Mouse (Mus musculus): ENCODE measurements around the gene Adam12. TPM values are rescaled to one million over a fixed set of nuclear protein-coding genes. Genes with fewer than 3 reads are reported as not detected.

The Adam12 gene
- polyA plus RNA-seq, 1 experiment from 2014 or later = 7.3 TPM

- no peak overlapping the region for H3K27ac ChIP-seq
- WGBS = 82% methylated on average over 9 of the region's 9 CpGs
- H3K9me3 ChIP-seq = no peaks in the 10 kb centered on the region; the same call in 1 of the 2 replicates
- H3K9ac ChIP-seq = no peak overlapping the region
- no peak for ATAC-seq (ENCODE audit: low FRiP score, low read depth)
- H3K27me3 ChIP-seq = no peaks in the 10 kb centered on the region
- H3K4me3 ChIP-seq = no peak overlapping the region
- H3K36me3 ChIP-seq = no peaks in the 10 kb centered on the region
- no peak overlapping the region for H3K4me2 ChIP-seq (replicated peaks)
- H3K4me1 ChIP-seq = peaks cover 15% of the 10 kb centered on the region
Observed at GRCm38 (mm10) chr7:134144111-134144510, 87.8 kb downstream of the Adam12 start.

DNA sequence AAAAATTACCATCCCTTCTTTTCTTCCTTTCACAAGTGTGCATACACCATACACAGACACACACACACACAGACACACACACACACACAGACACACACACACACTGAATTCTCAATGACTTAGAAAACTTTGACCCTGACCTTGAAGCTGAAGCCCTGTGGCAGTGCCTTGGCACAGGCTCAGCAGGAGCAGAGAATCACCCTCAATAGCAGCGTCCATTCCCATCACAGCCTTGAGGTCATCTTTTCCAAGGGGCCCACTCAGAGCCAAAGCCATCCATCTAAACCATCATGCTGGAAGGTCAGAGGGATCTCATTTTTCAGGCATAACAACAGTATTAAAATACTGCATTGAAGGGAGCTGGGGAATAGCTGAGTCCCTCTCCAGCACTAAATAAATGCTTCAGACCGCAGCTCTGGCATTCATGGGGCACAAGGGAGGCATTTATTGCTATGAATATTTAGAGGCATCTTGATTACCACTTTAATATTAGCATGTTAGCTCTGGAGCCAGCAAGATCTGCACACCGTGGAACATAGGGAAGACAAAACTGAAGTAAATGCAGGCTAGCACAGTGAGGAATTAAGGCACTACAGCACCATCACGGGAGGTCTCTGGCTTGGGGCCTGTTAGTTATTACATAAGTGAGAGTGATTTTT lies 92.5 kb downstream of the Adam12 start:
- no peaks in the 10 kb centered on the region; the same call in 1 of the 2 replicates for H3K9me3 ChIP-seq
- no peak overlapping the region for H3K9ac ChIP-seq
- H3K4me1 ChIP-seq = peaks cover 10% of the 10 kb centered on the region; the same call in 1 of the 2 replicates
- no peak overlapping the region for H3K27ac ChIP-seq
- peak; percentile 78 for ATAC-seq (ENCODE audit: low FRiP score, low read depth)
- H3K36me3 ChIP-seq = peaks cover 3% of the 10 kb centered on the region; the same call in 1 of the 2 replicates
- H3K4me3 ChIP-seq = no peak overlapping the region
- no peak overlapping the region for H3K4me2 ChIP-seq (replicated peaks)
- WGBS = 47% methylated on average over 4 of the region's 4 CpGs
- H3K27me3 ChIP-seq = no peaks in the 10 kb centered on the region

DNA sequence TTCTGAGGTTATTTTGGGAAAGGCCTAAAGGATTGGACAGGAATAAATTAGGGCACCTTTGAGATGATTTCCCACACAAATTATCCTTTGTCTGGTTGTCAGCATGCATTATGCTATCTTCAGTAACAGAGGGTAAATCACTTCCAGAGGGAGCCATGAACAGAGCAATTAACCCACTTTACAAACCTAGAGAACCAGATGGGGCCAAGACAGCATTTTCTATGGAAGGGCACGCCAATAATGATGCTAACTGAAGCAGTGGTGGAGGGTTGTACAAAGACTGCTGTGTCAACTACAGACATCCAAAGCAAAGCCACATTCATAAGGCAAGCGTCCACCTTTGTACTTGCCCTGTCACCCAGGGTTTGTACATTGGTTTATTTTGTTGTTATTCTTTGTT lies 99.6 kb downstream of the Adam12 start:
- 34% methylated on average over 2 of the region's 2 CpGs for WGBS
- peaks cover 3% of the 10 kb centered on the region; the same call in 1 of the 2 replicates for H3K36me3 ChIP-seq
- ATAC-seq (ENCODE audit: low FRiP score, low read depth) = no peak
- H3K27ac ChIP-seq = no peak overlapping the region
- H3K4me3 ChIP-seq = no peak overlapping the region
- no peaks in the 10 kb centered on the region for H3K9me3 ChIP-seq
- no peak overlapping the region for H3K9ac ChIP-seq
- H3K4me2 ChIP-seq (replicated peaks) = no peak overlapping the region
- peaks cover 11% of the 10 kb centered on the region; the same call in 1 of the 2 replicates for H3K4me1 ChIP-seq
- H3K27me3 ChIP-seq = no peaks in the 10 kb centered on the region

- Histone ChIP-seq H3K36me3 (no peaks in the 10 kb centered on the region), H3K27ac (no peak overlapping the region), H3K27me3 (no peaks in the 10 kb centered on the region), H3K4me3 (no peak overlapping the region), H3K4me1 (peaks cover 11% of the 10 kb centered on the region; the same call in 1 of the 2 replicates), H3K4me2 (replicated peaks) (no peak overlapping the region), H3K9me3 (no peaks in the 10 kb centered on the region), H3K9ac (no peak overlapping the region)
- no peak for ATAC-seq (ENCODE audit: low FRiP score, low read depth)
- 80% methylated on average over 5 of the region's 5 CpGs for WGBS
Observed at GRCm38 (mm10) chr7:134128087-134128522, 103.8 kb downstream of the Adam12 start.

DNA sequence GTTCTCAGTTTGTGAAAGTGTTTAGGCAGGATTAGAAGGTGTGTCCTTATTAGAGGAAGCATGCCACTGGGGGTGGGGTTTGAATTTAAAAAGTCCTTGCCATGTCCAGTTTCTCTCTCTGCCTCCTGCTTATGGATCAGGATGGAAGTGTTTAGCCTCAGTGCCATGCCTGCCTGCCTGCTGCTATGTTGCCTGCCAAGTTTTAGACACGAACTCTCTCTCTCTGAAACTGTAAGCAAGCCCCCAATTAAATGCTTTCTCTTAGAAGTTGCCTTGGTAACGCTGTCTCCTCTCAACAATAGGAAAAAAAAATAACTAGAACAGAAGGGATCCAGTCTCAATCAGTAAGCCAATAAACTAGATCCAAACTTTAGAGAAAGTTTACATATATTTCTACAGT lies 110.5 kb downstream of the Adam12 start:
- ATAC-seq (ENCODE audit: low FRiP score, low read depth) = no peak
- Histone ChIP-seq H3K4me1 (no peaks in the 10 kb centered on the region), H3K27ac (no peak overlapping the region), H3K4me2 (replicated peaks) (no peak overlapping the region), H3K4me3 (no peak overlapping the region), H3K36me3 (no peaks in the 10 kb centered on the region), H3K9me3 (peaks cover 6% of the 10 kb centered on the region; the same call in 1 of the 2 replicates), H3K27me3 (no peaks in the 10 kb centered on the region), H3K9ac (no peak overlapping the region)
- WGBS = 42% methylated on average over 2 of the region's 2 CpGs

DNA sequence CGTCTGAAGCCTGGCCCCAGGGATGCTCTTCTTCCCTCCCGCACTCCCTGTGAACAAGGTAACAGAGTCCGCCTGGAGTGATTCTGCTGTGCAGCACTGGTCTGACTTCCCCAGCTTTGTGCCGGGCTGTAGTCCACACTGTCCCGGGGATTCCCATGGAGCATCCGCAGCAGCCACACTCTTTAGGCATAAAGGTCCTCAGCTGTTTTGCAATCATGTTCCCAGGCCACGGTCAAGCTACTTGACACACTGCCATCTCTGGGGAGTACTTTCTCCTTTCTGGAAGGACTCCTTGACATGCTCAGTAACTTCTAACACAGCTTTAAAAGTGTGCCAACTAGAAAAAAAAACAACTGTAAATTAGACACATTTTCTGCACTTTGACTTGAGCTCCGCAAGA lies 116.5 kb downstream of the Adam12 start:
- H3K4me3 ChIP-seq = no peak overlapping the region
- no peaks in the 10 kb centered on the region for H3K36me3 ChIP-seq
- H3K27me3 ChIP-seq = no peaks in the 10 kb centered on the region
- H3K9me3 ChIP-seq = peaks cover 6% of the 10 kb centered on the region; the same call in 1 of the 2 replicates
- no peak overlapping the region for H3K4me2 ChIP-seq (replicated peaks)
- no peak for ATAC-seq (ENCODE audit: low FRiP score, low read depth)
- H3K27ac ChIP-seq = no peak overlapping the region
- 87% methylated on average over 8 of the region's 8 CpGs for WGBS
- no peaks in the 10 kb centered on the region for H3K4me1 ChIP-seq
- H3K9ac ChIP-seq = no peak overlapping the region

GRCm38 (mm10) chr7:134114311-134115188 lies 117.4 kb downstream of the Adam12 start:
- H3K4me1 ChIP-seq = no peaks in the 10 kb centered on the region
- H3K4me3 ChIP-seq = no peak overlapping the region
- no peak overlapping the region for H3K4me2 ChIP-seq (replicated peaks)
- H3K27ac ChIP-seq = no peak overlapping the region
- ATAC-seq (ENCODE audit: low FRiP score, low read depth) = no peak
- H3K27me3 ChIP-seq = no peaks in the 10 kb centered on the region
- WGBS = 77% methylated on average over 9 of the region's 9 CpGs
- peaks cover 6% of the 10 kb centered on the region; the same call in 1 of the 2 replicates for H3K9me3 ChIP-seq
- H3K9ac ChIP-seq = no peak overlapping the region
- no peaks in the 10 kb centered on the region for H3K36me3 ChIP-seq

DNA sequence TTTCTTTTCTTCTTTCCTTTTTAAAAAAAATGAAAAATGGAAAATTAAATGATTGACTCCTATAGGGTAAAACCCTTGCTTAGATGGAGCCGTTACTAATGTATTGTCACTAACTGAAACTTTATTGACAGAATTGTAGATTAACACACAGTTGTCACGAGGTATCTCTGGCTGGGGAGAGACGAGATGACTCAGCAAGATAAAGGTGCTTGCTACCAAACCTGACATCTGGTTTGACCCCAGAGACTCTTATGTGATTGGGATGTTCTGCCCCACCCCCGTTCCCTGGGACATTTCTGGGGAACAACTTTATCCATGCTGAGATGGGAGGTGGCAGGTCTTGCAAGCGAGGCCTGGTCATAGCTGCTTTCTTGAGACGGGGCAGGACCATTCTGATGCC lies 118.1 kb downstream of the Adam12 start:
- Histone ChIP-seq H3K36me3 (no peaks in the 10 kb centered on the region), H3K4me2 (replicated peaks) (no peak overlapping the region), H3K27me3 (no peaks in the 10 kb centered on the region), H3K4me3 (no peak overlapping the region), H3K9ac (no peak overlapping the region), H3K27ac (no peak overlapping the region), H3K4me1 (no peaks in the 10 kb centered on the region), H3K9me3 (peaks cover 6% of the 10 kb centered on the region; the same call in 1 of the 2 replicates)
- WGBS = 61% methylated on average over 6 of the region's 6 CpGs
- no peak for ATAC-seq (ENCODE audit: low FRiP score, low read depth)

DNA sequence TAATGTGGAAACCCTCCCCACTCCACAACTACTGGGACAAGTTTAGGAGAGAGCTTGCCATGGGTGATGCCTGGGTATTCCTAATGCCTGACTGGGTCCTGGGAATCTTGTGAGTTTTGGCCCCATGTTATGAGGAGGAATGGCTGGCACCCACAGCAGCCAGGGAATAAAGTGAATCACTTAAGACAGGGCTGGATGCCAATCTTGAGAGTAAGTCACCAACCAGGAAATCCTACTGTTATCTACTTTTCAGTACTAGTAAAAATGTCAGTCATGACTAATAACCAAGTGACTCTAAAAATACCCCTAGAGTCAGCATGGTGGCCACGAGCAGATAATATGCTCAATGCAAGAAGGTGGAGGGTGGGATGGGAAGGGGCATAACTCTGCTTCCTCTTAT lies 121.8 kb downstream of the Adam12 start:
- H3K4me2 ChIP-seq (replicated peaks) = no peak overlapping the region
- H3K4me1 ChIP-seq = no peaks in the 10 kb centered on the region
- no peaks in the 10 kb centered on the region for H3K36me3 ChIP-seq
- WGBS = 78% methylated on average over 1 of the region's 1 CpGs
- ATAC-seq (ENCODE audit: low FRiP score, low read depth) = no peak
- no peak overlapping the region for H3K27ac ChIP-seq
- no peak overlapping the region for H3K9ac ChIP-seq
- no peaks in the 10 kb centered on the region for H3K9me3 ChIP-seq
- no peaks in the 10 kb centered on the region for H3K27me3 ChIP-seq
- no peak overlapping the region for H3K4me3 ChIP-seq

DNA sequence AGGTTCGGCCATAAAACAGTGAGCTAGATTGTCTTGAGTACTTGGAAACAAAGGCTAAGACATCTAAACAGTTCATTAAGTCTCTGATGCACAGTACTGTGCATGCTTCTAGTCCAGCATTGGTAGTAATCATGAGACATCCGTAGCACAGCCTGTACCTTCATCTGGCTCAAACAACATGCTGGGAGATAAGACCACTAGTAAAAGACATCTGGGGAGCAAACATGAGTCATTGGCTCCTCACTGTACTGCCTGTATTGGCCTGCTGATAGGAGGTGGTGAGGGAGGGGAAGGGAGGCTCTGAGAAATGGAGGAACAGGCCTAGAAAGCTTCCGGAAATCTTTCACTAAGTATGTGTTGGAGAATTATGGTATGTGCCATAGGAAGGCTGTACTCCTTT lies 124.1 kb downstream of the Adam12 start:
- no peak overlapping the region for H3K4me3 ChIP-seq
- 78% methylated on average over 3 of the region's 3 CpGs for WGBS

GRCm38 (mm10) chr7:134099010-134099409 lies 132.9 kb downstream of the Adam12 start:
- no peak overlapping the region for H3K9ac ChIP-seq
- no peaks in the 10 kb centered on the region for H3K27me3 ChIP-seq
- no peaks in the 10 kb centered on the region for H3K36me3 ChIP-seq
- ATAC-seq (ENCODE audit: low FRiP score, low read depth) = no peak
- no peak overlapping the region for H3K4me2 ChIP-seq (replicated peaks)
- no peaks in the 10 kb centered on the region for H3K9me3 ChIP-seq
- H3K4me1 ChIP-seq = peaks cover 5% of the 10 kb centered on the region
- no peak overlapping the region for H3K27ac ChIP-seq
- H3K4me3 ChIP-seq = no peak overlapping the region
- WGBS = 44% methylated on average over 4 of the region's 4 CpGs

More for the DNA sequence above, 124.1 kb downstream of the Adam12 start:
- Histone ChIP-seq H3K9ac (no peak overlapping the region), H3K9me3 (no peaks in the 10 kb centered on the region), H3K27me3 (no peaks in the 10 kb centered on the region), H3K4me1 (no peaks in the 10 kb centered on the region), H3K4me2 (replicated peaks) (no peak overlapping the region), H3K27ac (no peak overlapping the region), H3K36me3 (no peaks in the 10 kb centered on the region)
- no peak for ATAC-seq (ENCODE audit: low FRiP score, low read depth)

DNA sequence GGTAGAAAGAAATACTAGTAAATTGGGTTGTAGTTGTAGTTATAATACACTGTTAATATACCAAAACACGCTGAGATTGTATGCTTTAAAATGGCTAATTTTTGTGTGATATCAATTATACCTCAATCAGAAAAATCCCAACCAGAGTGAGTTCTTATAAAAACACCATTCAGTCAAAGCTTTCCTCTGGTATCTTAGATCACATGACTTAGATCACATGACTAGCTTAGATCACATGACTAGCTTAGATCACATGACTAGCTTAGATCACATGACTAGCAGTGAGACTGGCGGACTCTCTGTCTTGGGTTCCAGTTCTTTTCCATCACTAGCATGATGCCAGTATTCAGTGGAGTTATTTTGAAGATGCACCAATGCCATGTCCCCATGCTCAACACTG lies 134.1 kb downstream of the Adam12 start:
- H3K4me3 ChIP-seq = no peak overlapping the region
- no peak overlapping the region for H3K9ac ChIP-seq
- no peaks in the 10 kb centered on the region for H3K36me3 ChIP-seq
- no peaks in the 10 kb centered on the region for H3K27me3 ChIP-seq
- no peaks in the 10 kb centered on the region for H3K9me3 ChIP-seq
- WGBS = 93% methylated on average over 2 of the region's 2 CpGs
- no peak for ATAC-seq (ENCODE audit: low FRiP score, low read depth)
- no peak overlapping the region for H3K27ac ChIP-seq
- H3K4me2 ChIP-seq (replicated peaks) = no peak overlapping the region
- H3K4me1 ChIP-seq = peaks cover 16% of the 10 kb centered on the region
